Mouse (Mus musculus): ENCODE results near the gene Eif2ak3. TPM values are rescaled to one million over a fixed set of nuclear protein-coding genes. Genes with fewer than 3 reads are reported as not detected.

Gene Eif2ak3
- polyA plus RNA-seq (2016; fragmentation: Nextera tagmentation; extraction: Ambion mirVana), result 7.3 and 8.2 TPM in 2 replicates

GRCm38 (mm10) chr6:70844002-70844804, at the start of gene Eif2ak3:
Gene Eif2ak3, plus strand, starts transcription at chr6:70844515.
- H3K36me3 ChIP-seq, result no peaks in the 10 kb centered on the region
- peaks cover 27% of the 10 kb centered on the region for H3K4me1 ChIP-seq
- H3K9me3 ChIP-seq, result no peaks in the 10 kb centered on the region
- WGBS, result under 1% methylated on average over 63 of the region's 63 CpGs
- H3K27me3 ChIP-seq (ENCODE audit: insufficient read depth, poor library complexity, severe bottlenecking), result no peaks in the 10 kb centered on the region
- peak within 1 kb of the TSS; percentile 96 for H3K4me3 ChIP-seq
- peak within 1 kb of the TSS; percentile 91 for H3K27ac ChIP-seq
- peak; percentile 100 for DNase-seq (ENCODE audit: low spot score)

- no peaks in the 10 kb centered on the region for H3K9me3 ChIP-seq
- H3K27me3 ChIP-seq (ENCODE audit: insufficient read depth, poor library complexity, severe bottlenecking), result no peaks in the 10 kb centered on the region
- H3K4me1 ChIP-seq, result peaks cover 5% of the 10 kb centered on the region; the same call in 1 of the 2 replicates
- H3K36me3 ChIP-seq, result no peaks in the 10 kb centered on the region
- WGBS, result 67% methylated on average over 6 of the region's 6 CpGs
- no peak overlapping the region for H3K27ac ChIP-seq
- DNase-seq (ENCODE audit: low spot score), result no peak
- H3K4me3 ChIP-seq, result no peak overlapping the region
Observed at GRCm38 (mm10) chr6:70796940-70797339, 47.4 kb upstream of the Eif2ak3 start.

GRCm38 (mm10) chr6:70797581-70798251, 46.6 kb upstream of the Eif2ak3 start:
- no peaks in the 10 kb centered on the region for H3K9me3 ChIP-seq
- H3K27me3 ChIP-seq (ENCODE audit: insufficient read depth, poor library complexity, severe bottlenecking), result no peaks in the 10 kb centered on the region
- H3K36me3 ChIP-seq, result no peaks in the 10 kb centered on the region
- 20% methylated on average over 9 of the region's 9 CpGs for WGBS
- peaks cover 4% of the 10 kb centered on the region; the same call in 1 of the 2 replicates for H3K4me1 ChIP-seq
- no peak overlapping the region for H3K4me3 ChIP-seq
- H3K27ac ChIP-seq, result no peak overlapping the region
- DNase-seq (ENCODE audit: low spot score), result peak; percentile 80

- peak overlapping the region; percentile 35; the same call in 1 of the 2 replicates for H3K4me3 ChIP-seq
Observed at GRCm38 (mm10) chr6:70804632-70805031, 39.7 kb upstream of the Eif2ak3 start.

GRCm38 (mm10) chr6:70805267-70805666, 39.0 kb upstream of the Eif2ak3 start:
- peaks cover 14% of the 10 kb centered on the region for H3K4me1 ChIP-seq
- WGBS, result 13% methylated on average over 7 of the region's 7 CpGs
- no peaks in the 10 kb centered on the region for H3K9me3 ChIP-seq
- no peaks in the 10 kb centered on the region for H3K27me3 ChIP-seq (ENCODE audit: insufficient read depth, poor library complexity, severe bottlenecking)
- 0 out of 2 replicates have a peak overlapping the region, but pooled peaks have one; percentile 36 for H3K4me3 ChIP-seq
- DNase-seq (ENCODE audit: low spot score), result peak; percentile 77
- no peaks in the 10 kb centered on the region for H3K36me3 ChIP-seq
- H3K27ac ChIP-seq, result no peak overlapping the region

More at GRCm38 (mm10) chr6:70804632-70805031, 39.7 kb upstream of the Eif2ak3 start:
- H3K4me1 ChIP-seq, result peaks cover 14% of the 10 kb centered on the region
- no peaks in the 10 kb centered on the region for H3K36me3 ChIP-seq
- WGBS, result 30% methylated on average over 3 of the region's 3 CpGs
- H3K9me3 ChIP-seq, result no peaks in the 10 kb centered on the region
- no peaks in the 10 kb centered on the region for H3K27me3 ChIP-seq (ENCODE audit: insufficient read depth, poor library complexity, severe bottlenecking)
- H3K27ac ChIP-seq, result no peak overlapping the region
- DNase-seq (ENCODE audit: low spot score), result peak; percentile 76

- WGBS, result 18% methylated on average over 13 of the region's 13 CpGs
- Histone ChIP-seq H3K4me1 (peaks cover 14% of the 10 kb centered on the region), H3K27me3 (ENCODE audit: insufficient read depth, poor library complexity, severe bottlenecking) (no peaks in the 10 kb centered on the region), H3K9me3 (no peaks in the 10 kb centered on the region), H3K36me3 (no peaks in the 10 kb centered on the region), H3K27ac (no peak overlapping the region), H3K4me3 (peak overlapping the region; percentile 20; the same call in 1 of the 2 replicates)
- DNase-seq (ENCODE audit: low spot score), result peak; percentile 78
Observed at GRCm38 (mm10) chr6:70805820-70806513, 38.3 kb upstream of the Eif2ak3 start.

GRCm38 (mm10) chr6:70806514-70806912, 37.8 kb upstream of the Eif2ak3 start:
- 76% methylated on average over 1 of the region's 1 CpGs for WGBS
- H3K4me1 ChIP-seq, result peaks cover 14% of the 10 kb centered on the region

GRCm38 (mm10) chr6:70810524-70810923, 33.8 kb upstream of the Eif2ak3 start:
- Histone ChIP-seq H3K27me3 (ENCODE audit: insufficient read depth, poor library complexity, severe bottlenecking) (no peaks in the 10 kb centered on the region), H3K4me3 (no peak overlapping the region), H3K4me1 (peaks cover 19% of the 10 kb centered on the region), H3K27ac (no peak overlapping the region), H3K9me3 (no peaks in the 10 kb centered on the region), H3K36me3 (no peaks in the 10 kb centered on the region)
- WGBS, result 81% methylated on average over 1 of the region's 1 CpGs
- no peak for DNase-seq (ENCODE audit: low spot score)

More at GRCm38 (mm10) chr6:70806514-70806912, 37.8 kb upstream of the Eif2ak3 start:
- no peak overlapping the region for H3K4me3 ChIP-seq
- no peaks in the 10 kb centered on the region for H3K9me3 ChIP-seq
- no peak for DNase-seq (ENCODE audit: low spot score)
- H3K27me3 ChIP-seq (ENCODE audit: insufficient read depth, poor library complexity, severe bottlenecking), result no peaks in the 10 kb centered on the region
- H3K27ac ChIP-seq, result no peak overlapping the region
- no peaks in the 10 kb centered on the region for H3K36me3 ChIP-seq

- no peaks in the 10 kb centered on the region for H3K27me3 ChIP-seq (ENCODE audit: insufficient read depth, poor library complexity, severe bottlenecking)
- H3K27ac ChIP-seq, result 0 out of 2 replicates have a peak overlapping the region, but pooled peaks have one; percentile 63
- H3K4me3 ChIP-seq, result no peak overlapping the region
- H3K9me3 ChIP-seq, result no peaks in the 10 kb centered on the region
- no peak for DNase-seq (ENCODE audit: low spot score)
- 14% methylated on average over 6 of the region's 6 CpGs for WGBS
- H3K4me1 ChIP-seq, result peaks cover 12% of the 10 kb centered on the region
- H3K36me3 ChIP-seq, result no peaks in the 10 kb centered on the region
Observed at GRCm38 (mm10) chr6:70811557-70812525, 32.5 kb upstream of the Eif2ak3 start.

- H3K4me3 ChIP-seq, result no peak overlapping the region
- no peaks in the 10 kb centered on the region for H3K36me3 ChIP-seq
- no peaks in the 10 kb centered on the region for H3K9me3 ChIP-seq
- peak overlapping the region; percentile 63 for H3K27ac ChIP-seq
- H3K4me1 ChIP-seq, result peaks cover 12% of the 10 kb centered on the region
- 33% methylated on average over 4 of the region's 4 CpGs for WGBS
- H3K27me3 ChIP-seq (ENCODE audit: insufficient read depth, poor library complexity, severe bottlenecking), result no peaks in the 10 kb centered on the region
- no peak for DNase-seq (ENCODE audit: low spot score)
Observed at GRCm38 (mm10) chr6:70812526-70812895, 31.8 kb upstream of the Eif2ak3 start.

GRCm38 (mm10) chr6:70813921-70814628, 30.2 kb upstream of the Eif2ak3 start:
- Histone ChIP-seq H3K36me3 (no peaks in the 10 kb centered on the region), H3K4me1 (peaks cover 11% of the 10 kb centered on the region), H3K27me3 (ENCODE audit: insufficient read depth, poor library complexity, severe bottlenecking) (no peaks in the 10 kb centered on the region), H3K4me3 (no peak overlapping the region), H3K9me3 (no peaks in the 10 kb centered on the region), H3K27ac (no peak overlapping the region)
- peak; percentile 70 for DNase-seq (ENCODE audit: low spot score)
- WGBS, result 81% methylated on average over 18 of the region's 18 CpGs

All from heart, embryonic 10.5 days (tissue).